Mouse (Mus musculus) forebrain, postnatal 0 days (tissue): Measurements from ENCODE around the gene Gstp2. TPM values are rescaled to one million over a fixed set of nuclear protein-coding genes. Genes with fewer than 3 reads are reported as not detected.

Source experiments
- ATAC-seq: fragments of 200-750 bp; cut with Nextera tagmentation; 2 replicates; pipeline ENCODE4 v1.8.0; 2017; ENCODE audit warnings: mild to moderate bottlenecking, moderate library complexity
- DNase-seq: peaks from one replicate; pipeline ENCODE4 v3.0.0-alpha.2; 2015
- H3K27ac ChIP-seq: fragments of 300-500 bp; sonication (generic); 2 replicates; pipeline ENCODE4 v1.5.1; 2014; ENCODE audit warnings: low read depth, mild to moderate bottlenecking, antibody characterized with exemption, low read length, moderate library complexity, mixed read lengths
- H3K27me3 ChIP-seq: fragments of 300-500 bp; sonication (generic); 2 replicates; pipeline ENCODE4 v1.6.1; 2014; ENCODE audit warnings: mild to moderate bottlenecking, low read length, mixed read lengths; ENCODE audit not compliant: insufficient read depth
- H3K36me3 ChIP-seq: fragments of 300-500 bp; sonication (generic); 2 replicates; pipeline ENCODE4 v1.6.1; 2014; ENCODE audit warnings: mild to moderate bottlenecking, moderate library complexity; ENCODE audit not compliant: insufficient read depth
- H3K4me1 ChIP-seq: fragments of 300-500 bp; sonication (generic); 2 replicates; pipeline ENCODE4 v1.6.1; 2014; ENCODE audit warnings: antibody characterized with exemption; ENCODE audit not compliant: insufficient read depth
- H3K4me2 ChIP-seq: fragments of 300-500 bp; sonication (generic); 2 replicates; pipeline ENCODE4 v1.6.1; 2014; ENCODE audit warnings: low read depth, mild to moderate bottlenecking, moderate library complexity
- H3K4me3 ChIP-seq: fragments of 300-500 bp; sonication (generic); 2 replicates; pipeline ENCODE4 v1.5.1; 2014; ENCODE audit warnings: low read depth, low read length, mixed read lengths
- H3K9ac ChIP-seq: fragments of 300-500 bp; sonication (generic); 2 replicates; pipeline ENCODE4 v1.6.1; 2014; ENCODE audit warnings: mild to moderate bottlenecking
- H3K9me3 ChIP-seq: fragments of 300-500 bp; sonication (generic); 2 replicates; pipeline ENCODE4 v1.6.1; 2016; ENCODE audit warnings: low read length
- CTCF ChIP-seq: sonication (generic); IDR thresholded peaks from 2 replicates; pipeline ENCODE4 v1.5.1; 2016; ENCODE audit warnings: antibody characterized with exemption, control low read depth, low read depth
- whole genome bisulfite sequencing: fragments of 180-500 bp; shearing (Covaris S2); extraction: QIAGEN DNeasy Blood & Tissue Kit; methylation state at CpG from one replicate; pipeline ENCODE4 v1.1.7; 2014; 5-methylcytosine and 5-hydroxymethylcytosine counted together
- polyA plus RNA-seq: library from polyadenylated mRNA; unstranded; fragments of >200 nt; fragmentation: Nextera tagmentation; extraction: Ambion mirVana; gene quantifications from 2 replicates; pipeline ENCODE4 v1.2.1, GENCODE M21; 2015
- total RNA-seq: library from RNA; depleted of rRNA; stranded (reverse); fragments of >200 nt; gene quantifications from 2 replicates; pipeline ENCODE4 v1.2.3, GENCODE M21; 2014

Gene Gstp2
- total and polyA plus RNA-seq, 2 experiments from 2014 or later: 2.5 to 2.7 TPM

GRCm38 (mm10) chr19:4017921-4018587 lies 27.8 kb downstream of the Gstp2 start:
- WGBS: 68% methylated on average over 10 of the region's 10 CpGs
- Histone ChIP-seq H3K4me2 (no peak overlapping the region), H3K27ac (no peak overlapping the region), H3K4me3 (no peak overlapping the region), H3K9me3 (no peaks in the 10 kb centered on the region), H3K36me3 (no peaks in the 10 kb centered on the region), H3K27me3 (no peaks in the 10 kb centered on the region), H3K4me1 (no peaks in the 10 kb centered on the region), H3K9ac (no peak overlapping the region)
- TF ChIP-seq CTCF: no peak
- DNase-seq (no peak), ATAC-seq (no peak)

- Histone ChIP-seq H3K4me1 (peaks cover 6% of the 10 kb centered on the region), H3K27me3 (no peaks in the 10 kb centered on the region), H3K9me3 (no peaks in the 10 kb centered on the region), H3K27ac (no peak overlapping the region), H3K4me2 (no peak overlapping the region), H3K4me3 (no peak overlapping the region), H3K36me3 (no peaks in the 10 kb centered on the region), H3K9ac (no peak overlapping the region)
- 61% methylated on average over 5 of the region's 5 CpGs for WGBS
- no peak for TF ChIP-seq CTCF
- DNase-seq (no peak), ATAC-seq (no peak)
Measured at GRCm38 (mm10) chr19:4015635-4016034, 30.2 kb downstream of the Gstp2 start.

DNA sequence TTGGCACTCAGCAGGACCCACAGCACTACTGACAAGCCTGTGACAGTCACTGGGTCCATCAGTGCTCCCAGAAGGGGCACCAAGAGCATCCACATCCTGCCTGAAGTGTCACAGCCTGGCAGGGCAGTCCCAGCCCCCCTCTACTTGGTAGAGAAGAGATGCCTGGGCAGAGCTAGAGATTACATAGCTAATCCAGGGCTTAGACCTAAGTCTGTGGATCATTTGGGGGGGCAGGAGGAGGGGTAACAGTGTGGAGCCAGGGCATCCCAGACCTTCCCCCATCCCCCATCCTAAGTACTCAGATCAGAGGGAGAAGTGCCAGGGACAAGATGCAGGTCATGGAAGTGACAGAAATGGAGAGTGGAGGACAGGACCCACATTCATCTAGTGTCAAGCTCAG lies 31.0 kb downstream of the Gstp2 start:
- Histone ChIP-seq H3K4me2 (no peak overlapping the region), H3K9ac (no peak overlapping the region), H3K4me1 (peaks cover 6% of the 10 kb centered on the region), H3K27ac (no peak overlapping the region), H3K36me3 (no peaks in the 10 kb centered on the region; the same call in 1 of the 2 replicates), H3K4me3 (no peak overlapping the region), H3K9me3 (no peaks in the 10 kb centered on the region), H3K27me3 (no peaks in the 10 kb centered on the region)
- DNase-seq: no peak
- ATAC-seq: no peak
- no peak for TF ChIP-seq CTCF

- H3K4me3 ChIP-seq: peak overlapping the region; percentile 77
- H3K4me1 ChIP-seq: peaks cover 6% of the 10 kb centered on the region
- no peak for DNase-seq
- no peaks in the 10 kb centered on the region for H3K9me3 ChIP-seq
- no peaks in the 10 kb centered on the region for H3K27me3 ChIP-seq
- 0 out of 2 replicates have a peak overlapping the region, but pooled peaks have one; percentile 31 for H3K9ac ChIP-seq
- peaks cover 16% of the 10 kb centered on the region for H3K36me3 ChIP-seq
- no peak for TF ChIP-seq CTCF
- peak overlapping the region; percentile 68 for H3K4me2 ChIP-seq
- peak; percentile 2; the same call in 1 of the 2 replicates for ATAC-seq
- H3K27ac ChIP-seq: no peak overlapping the region
- 24% methylated on average over 9 of the region's 9 CpGs for WGBS
Measured at GRCm38 (mm10) chr19:4013066-4013465, 32.8 kb downstream of the Gstp2 start.

- ATAC-seq: peak; percentile 99
- H3K36me3 ChIP-seq: peaks cover 22% of the 10 kb centered on the region
- WGBS: 2% methylated on average over 45 of the region's 45 CpGs
- H3K4me3 ChIP-seq: peak within 1 kb of the TSS; percentile 77
- H3K9ac ChIP-seq: peak within 1 kb of the TSS; percentile 82
- peak within 1 kb of the TSS; percentile 72 for H3K27ac ChIP-seq
- H3K27me3 ChIP-seq: no peaks in the 10 kb centered on the region
- no peaks in the 10 kb centered on the region for H3K9me3 ChIP-seq
- H3K4me1 ChIP-seq: peaks cover 6% of the 10 kb centered on the region
- DNase-seq: peak; percentile 98
- TF ChIP-seq CTCF: peak; percentile 91
- peak within 1 kb of the TSS; percentile 68 for H3K4me2 ChIP-seq
Measured at GRCm38 (mm10) chr19:4012432-4013022, 33.3 kb downstream of the Gstp2 start, which contains the start of gene Ndufv1. Gene Ndufv1 (minus strand): TSS chr19:4012806.

DNA sequence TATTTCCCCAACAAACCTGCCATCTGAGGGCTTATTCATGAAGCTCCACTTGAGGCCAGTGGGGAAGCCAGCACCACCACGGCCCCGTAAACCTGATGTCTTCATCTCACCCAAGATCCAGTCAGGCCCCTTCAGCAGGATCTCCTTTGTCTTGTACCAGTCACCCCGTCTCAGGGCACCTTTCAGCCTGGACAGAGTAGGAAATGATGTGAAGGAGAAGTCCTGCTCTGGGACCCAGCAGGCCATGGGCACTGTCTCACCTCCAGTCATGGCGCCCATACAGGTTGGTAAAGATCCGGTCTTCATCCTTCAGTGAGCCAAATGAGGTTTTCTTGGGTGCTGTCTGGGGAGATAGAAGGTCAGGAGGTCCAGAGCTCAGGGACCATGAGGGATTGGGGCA lies 34.7 kb downstream of the Gstp2 start:
- peaks cover 34% of the 10 kb centered on the region for H3K36me3 ChIP-seq
- ATAC-seq: no peak
- no peak overlapping the region for H3K4me2 ChIP-seq
- H3K4me1 ChIP-seq: peaks cover 6% of the 10 kb centered on the region
- no peak overlapping the region for H3K27ac ChIP-seq
- TF ChIP-seq CTCF: no peak
- no peak overlapping the region for H3K4me3 ChIP-seq
- no peak for DNase-seq
- H3K27me3 ChIP-seq: no peaks in the 10 kb centered on the region
- no peaks in the 10 kb centered on the region for H3K9me3 ChIP-seq
- H3K9ac ChIP-seq: no peak overlapping the region
- WGBS: 92% methylated on average over 5 of the region's 5 CpGs

GRCm38 (mm10) chr19:4005971-4006370 lies 39.9 kb downstream of the Gstp2 start:
- no peak overlapping the region for H3K4me3 ChIP-seq
- DNase-seq: no peak
- no peaks in the 10 kb centered on the region for H3K27me3 ChIP-seq
- H3K4me2 ChIP-seq: no peak overlapping the region
- H3K36me3 ChIP-seq: peaks cover 35% of the 10 kb centered on the region
- TF ChIP-seq CTCF: no peak
- H3K4me1 ChIP-seq: peaks cover 9% of the 10 kb centered on the region; the same call in 1 of the 2 replicates
- H3K27ac ChIP-seq: no peak overlapping the region
- ATAC-seq: no peak
- H3K9ac ChIP-seq: no peak overlapping the region
- no peaks in the 10 kb centered on the region for H3K9me3 ChIP-seq
- WGBS: 95% methylated on average over 8 of the region's 8 CpGs
